Mouse (Mus musculus) neutrophil, adult 59 days (primary cell): Measurements from ENCODE around the gene Gm9945. TPM values are rescaled to one million over a fixed set of nuclear protein-coding genes. Genes with fewer than 3 reads are reported as not detected.

Source experiments
- total RNA-seq, 2 experiments: library from RNA; stranded (reverse); gene quantifications; 1 replicate in 1 of 2; 2 replicates in 1 of 2; pipeline ENCODE4 v1.2.4; 2023

Gene Gm9945
- not detected for total RNA-seq

DNA sequence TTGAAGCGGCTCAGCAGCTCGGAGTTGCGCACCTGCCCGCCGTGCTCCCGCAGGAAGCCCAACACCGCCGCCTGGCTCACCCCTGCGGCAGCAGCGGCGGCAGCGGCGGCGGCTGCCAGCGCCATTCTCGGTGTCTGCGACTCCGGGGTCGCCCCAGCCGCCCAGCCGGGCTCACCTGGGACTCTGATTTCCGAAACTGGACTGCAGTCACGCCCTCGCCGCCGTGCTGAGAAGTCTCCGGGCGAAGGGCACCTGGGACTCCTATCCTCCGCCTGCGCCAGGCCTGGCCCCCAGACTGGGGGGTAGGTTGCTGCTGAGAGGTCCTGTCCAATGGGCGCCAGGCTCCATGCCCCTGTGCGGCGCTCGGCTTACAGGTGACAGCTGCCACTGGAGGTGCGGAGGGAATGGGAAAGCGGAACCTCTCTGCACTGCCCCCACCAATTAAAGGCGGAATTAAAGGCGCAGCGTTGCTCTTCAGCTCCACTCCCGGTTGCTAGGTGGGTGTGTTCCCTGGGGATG lies at the start of gene Gm9945, which contains the start of gene Sowaha:
Gm9945 (plus strand) TSS at position 384 of the 519 bp plus-strand sequence.
Sowaha (minus strand) TSS at position 492 of the 519 bp plus-strand sequence.

DNA sequence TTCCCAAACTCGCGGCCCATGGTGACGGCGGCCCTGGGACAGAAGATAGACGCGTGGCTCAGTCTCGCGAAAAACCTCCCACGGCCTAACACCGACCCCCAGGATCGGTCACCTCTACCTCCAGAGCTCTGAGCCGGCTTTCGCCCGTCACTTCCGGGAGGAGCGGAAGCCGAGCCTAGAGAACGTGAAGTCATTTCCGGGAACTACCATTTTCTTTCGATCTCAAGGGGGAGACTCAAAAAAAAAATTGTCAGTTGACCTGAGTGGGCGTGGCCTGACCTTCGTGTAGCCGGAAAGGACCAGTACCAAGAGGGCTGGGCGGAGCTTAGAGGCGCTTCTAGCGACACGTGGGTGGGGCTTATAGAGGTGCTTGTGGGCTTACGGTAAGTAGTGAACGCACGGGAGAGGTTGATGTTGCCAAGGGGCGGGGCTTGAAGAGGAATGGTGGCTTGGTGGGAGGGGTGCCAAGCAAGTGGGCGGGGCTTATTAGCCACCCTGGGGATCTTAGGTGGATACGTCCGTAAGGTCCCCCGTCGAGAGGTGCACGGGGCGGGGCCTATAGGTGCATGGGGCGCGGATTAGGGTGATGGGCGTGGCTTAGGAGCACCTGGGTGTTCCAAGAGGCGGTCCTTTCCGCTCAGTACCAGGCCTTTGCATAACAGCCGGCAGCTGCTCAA lies 49.2 kb upstream of the Gm9945 start, which contains the start of the genes Uqcrq and Gdf9:
Uqcrq (minus strand) TSS at position 162 of the 677 bp plus-strand sequence.
Gdf9 (plus strand) TSS at position 354 of the 677 bp plus-strand sequence.

GRCm38 (mm10) chr11:53456474-53457371 lies 23.2 kb upstream of the Gm9945 start, which contains the start of the genes Gm10447 and Shroom1:
Gene Gm10447 (minus strand): TSS chr11:53457110.
Gene Shroom1 (plus strand): TSS chr11:53457205.

DNA sequence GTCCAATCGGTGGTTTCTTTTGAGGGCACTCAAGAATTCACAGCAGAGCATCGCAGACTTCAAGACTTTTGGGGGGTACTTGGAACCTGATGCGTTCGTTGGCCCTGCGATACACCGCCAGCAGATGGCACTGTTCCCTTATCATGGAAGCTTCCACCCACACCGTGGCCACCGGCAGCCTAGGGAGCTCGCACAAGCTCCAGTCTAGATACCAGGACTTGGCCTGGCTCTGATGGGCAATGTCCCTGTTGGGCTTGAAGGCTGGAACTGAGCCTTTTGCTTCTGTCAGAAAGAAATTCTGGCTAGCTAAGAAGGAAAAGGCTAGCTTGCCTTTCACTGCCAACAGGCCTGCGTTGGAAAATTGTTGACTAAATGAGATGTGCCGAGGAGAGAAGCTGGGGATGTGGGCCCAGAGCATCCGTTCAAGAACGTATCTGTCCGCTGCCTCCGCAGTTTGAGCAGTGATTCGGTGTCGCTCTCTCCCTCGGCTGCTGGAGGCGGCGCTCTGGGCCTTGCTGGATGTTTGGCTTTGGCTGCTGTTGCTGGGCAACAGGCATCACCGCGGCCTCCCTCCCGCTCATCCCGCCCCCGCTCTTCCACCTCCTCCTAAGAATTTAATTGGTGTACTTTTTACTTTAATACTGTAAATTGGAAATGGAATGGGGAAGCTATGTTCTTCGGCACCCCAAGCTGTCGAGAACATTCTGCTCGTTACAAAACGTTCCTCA lies 9.8 kb upstream of the Gm9945 start, which contains the start of gene Gm9837:
Gm9837 (minus strand) TSS at position 512 of the 728 bp plus-strand sequence.

GRCm38 (mm10) chr11:53519207-53520121 lies 39.5 kb downstream of the Gm9945 start, which contains the start of gene Sept8:
Gene Sept8 (plus strand): TSS chr11:53519257.

Other genes with a start within 250 kb of the Gm9945 start
- 10 to 100 TPM; 57.5 to 63.3 TPM for gene Hspa4, start 179.7 kb upstream of the Gm9945 start, total RNA-seq
- 10 to 100 TPM in 1 of 2 experiments, 1 to 10 TPM in 1; 7.6 to 10.6 TPM for gene Zcchc10, start 155.5 kb upstream of the Gm9945 start, total RNA-seq
- 100 to 1,000 TPM in 1 of 2 experiments, 10 to 100 TPM in 1; 94.9 to 100 TPM for gene Aff4, start 129.3 kb upstream of the Gm9945 start, total RNA-seq
- gene Leap2, start 57.0 kb upstream of the Gm9945 start, total RNA-seq: not detected
- 100 to 1,000 TPM; 201 to 206 TPM for gene Uqcrq, start 49.3 kb upstream of the Gm9945 start, total RNA-seq
- under 1 TPM; 0.58 to 0.71 TPM for gene Gdf9, start 49.1 kb upstream of the Gm9945 start, total RNA-seq
- not detected for gene Gm10447, start 23.1 kb upstream of the Gm9945 start, total RNA-seq
- gene Shroom1, start 23.0 kb upstream of the Gm9945 start, total RNA-seq: under 1 TPM; 0.18 to 0.60 TPM
- not detected for gene Gm9837, start 9.7 kb upstream of the Gm9945 start, total RNA-seq
- under 1 TPM; 0.33 to 0.42 TPM for gene Sowaha, start 108 bp downstream of the Gm9945 start, total RNA-seq
- gene Sept8, start 39.1 kb downstream of the Gm9945 start, total RNA-seq: 1 to 10 TPM; 4.6 to 8.5 TPM
- 1 to 10 TPM; 1.6 to 4.2 TPM for gene Kif3a, start 87.2 kb downstream of the Gm9945 start, total RNA-seq
- gene Il4, start 138.5 kb downstream of the Gm9945 start, total RNA-seq: not detected
- gene Il13, start 154.5 kb downstream of the Gm9945 start, total RNA-seq: not detected
- gene Rad50, start 227.2 kb downstream of the Gm9945 start, total RNA-seq: 10 to 100 TPM; 13.2 to 13.8 TPM
- not detected for gene Il5, start 240.6 kb downstream of the Gm9945 start, total RNA-seq